Mouse (Mus musculus): ENCODE measurements around the gene P4ha2. TPM values are rescaled to one million over a fixed set of nuclear protein-coding genes. Genes with fewer than 3 reads are reported as not detected.

The P4ha2 gene
- polyA plus RNA-seq (2014; fragmentation: Nextera tagmentation; extraction: Ambion mirVana): 51.6 and 61.3 TPM in 2 replicates

DNA sequence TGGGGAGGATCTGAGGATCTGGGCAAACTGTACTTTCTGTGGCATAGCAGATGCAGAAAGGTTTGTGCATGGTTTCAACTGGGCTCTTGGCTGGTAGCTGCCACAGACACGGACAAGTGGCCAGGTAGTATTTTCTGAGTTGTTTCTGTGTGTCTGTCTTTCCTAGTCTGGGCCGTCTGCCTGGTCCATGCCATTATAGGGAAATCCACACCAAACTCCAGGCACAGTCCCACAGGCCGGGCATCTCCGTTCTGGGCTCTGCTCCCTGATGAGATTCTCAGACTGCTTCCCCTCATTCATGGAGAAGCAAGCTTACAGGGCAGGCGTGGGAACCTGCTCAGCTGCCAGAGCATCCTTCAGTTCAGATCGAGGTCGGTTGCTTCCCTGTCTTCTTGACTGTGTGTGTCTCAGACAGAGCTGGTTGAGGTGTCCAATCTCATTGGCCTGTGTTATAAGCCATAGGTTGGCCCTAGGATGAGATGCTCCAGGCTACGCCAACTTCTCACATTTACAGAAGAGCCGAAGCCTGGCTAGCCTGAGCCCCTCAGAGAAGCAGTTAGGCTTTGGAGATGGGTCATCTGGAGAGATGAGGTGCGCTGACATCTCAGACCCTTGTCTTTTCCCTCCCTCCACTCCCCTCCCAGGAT is at the start of gene P4ha2:
TSS of gene P4ha2 (plus strand) at position 51 of the 647 bp plus-strand sequence.
- no peak; the same call in 1 of the 2 replicates for ATAC-seq (replicated peaks; ENCODE audit: insufficient number of reproducible peaks, low FRiP score, low TSS enrichment)
- peaks cover 8% of the 10 kb centered on the region for H3K27me3 ChIP-seq (ENCODE audit: control insufficient read depth, insufficient read depth, low read length)
- peak within 1 kb of the TSS; percentile 29; the same call in 1 of the 2 replicates for H3K27ac ChIP-seq (ENCODE audit: low read depth, low read length)

DNA sequence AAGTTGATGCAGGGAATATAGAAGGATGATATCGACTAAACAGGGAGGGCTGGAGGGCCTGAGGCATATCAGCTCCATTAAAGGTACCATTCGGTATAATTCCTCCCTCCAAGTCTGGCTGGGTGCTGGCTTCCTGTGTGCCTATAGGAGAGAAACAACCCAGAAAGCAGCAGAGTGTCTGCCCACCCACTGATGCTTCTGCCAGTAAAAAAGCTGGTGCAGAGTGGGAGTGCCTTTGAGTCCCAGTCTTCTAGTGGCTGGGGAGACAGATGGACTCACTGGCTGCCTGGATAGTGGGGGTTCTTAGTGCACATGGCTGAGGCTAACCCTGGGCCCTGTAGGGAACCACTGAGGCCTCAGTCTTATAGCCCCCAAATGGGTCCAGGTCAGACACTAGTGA is 49.7 kb upstream of the P4ha2 start:
- Histone ChIP-seq H3K36me3 (ENCODE audit: control insufficient read depth, insufficient read depth, low read length) (no peaks in the 10 kb centered on the region), H3K27me3 (ENCODE audit: control insufficient read depth, insufficient read depth, low read length) (no peaks in the 10 kb centered on the region), H3K4me2 (no peak overlapping the region), H3K27ac (ENCODE audit: low read depth, low read length) (no peak overlapping the region), H3K9me3 (replicated peaks; ENCODE audit: control insufficient read depth, low read length) (no peaks in the 10 kb centered on the region), H3K9ac (ENCODE audit: low read depth, low read length) (no peak overlapping the region), H3K4me1 (ENCODE audit: control insufficient read depth, insufficient read depth, low read length) (no peaks in the 10 kb centered on the region), H3K4me3 (ENCODE audit: low read depth, low read length) (no peak overlapping the region)
- 60% methylated on average over 2 of the region's 2 CpGs for WGBS (ENCODE audit: insufficient replicate concordance)
- ATAC-seq (replicated peaks; ENCODE audit: insufficient number of reproducible peaks, low FRiP score, low TSS enrichment): no peak

More for the DNA sequence above, at the start of gene P4ha2:
- H3K4me3 ChIP-seq (ENCODE audit: low read depth, low read length): peak within 1 kb of the TSS; percentile 73
- peak within 1 kb of the TSS; percentile 97 for H3K4me2 ChIP-seq
- H3K4me1 ChIP-seq (ENCODE audit: control insufficient read depth, insufficient read depth, low read length): peaks cover 32% of the 10 kb centered on the region
- peak within 1 kb of the TSS; percentile 79 for H3K9ac ChIP-seq (ENCODE audit: low read depth, low read length)
- 40% methylated on average over 10 of the region's 10 CpGs for WGBS (ENCODE audit: insufficient replicate concordance)
- no peaks in the 10 kb centered on the region for H3K36me3 ChIP-seq (ENCODE audit: control insufficient read depth, insufficient read depth, low read length)
- H3K9me3 ChIP-seq (replicated peaks; ENCODE audit: control insufficient read depth, low read length): no peaks in the 10 kb centered on the region

DNA sequence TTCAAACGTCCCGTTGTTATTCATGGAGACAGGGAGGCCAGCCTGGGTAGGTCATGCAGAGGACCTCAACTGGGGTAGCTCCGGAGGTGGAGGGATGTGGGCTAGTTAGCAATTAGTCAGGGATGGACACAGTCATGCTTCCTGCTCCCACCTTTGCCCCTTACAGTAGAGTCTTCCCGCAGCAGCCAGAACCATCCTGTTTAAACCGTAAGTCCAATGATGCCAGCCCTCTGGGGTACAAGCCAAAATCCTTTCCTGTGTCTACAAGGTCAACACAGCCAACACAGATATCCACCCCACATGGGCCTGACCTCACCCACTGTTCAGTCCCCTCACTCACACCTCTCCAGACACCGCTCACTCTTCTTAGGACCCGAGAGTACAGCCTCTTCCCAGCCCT is 48.7 kb upstream of the P4ha2 start:
- ATAC-seq (replicated peaks; ENCODE audit: insufficient number of reproducible peaks, low FRiP score, low TSS enrichment): no peak
- Histone ChIP-seq H3K9ac (ENCODE audit: low read depth, low read length) (no peak overlapping the region), H3K4me1 (ENCODE audit: control insufficient read depth, insufficient read depth, low read length) (no peaks in the 10 kb centered on the region), H3K4me2 (no peak overlapping the region), H3K9me3 (replicated peaks; ENCODE audit: control insufficient read depth, low read length) (no peaks in the 10 kb centered on the region), H3K27me3 (ENCODE audit: control insufficient read depth, insufficient read depth, low read length) (0 out of 2 replicates have a peak, but pooled peaks cover under 1% of the 10 kb centered on the region), H3K4me3 (ENCODE audit: low read depth, low read length) (no peak overlapping the region), H3K27ac (ENCODE audit: low read depth, low read length) (no peak overlapping the region), H3K36me3 (ENCODE audit: control insufficient read depth, insufficient read depth, low read length) (no peaks in the 10 kb centered on the region)
- 85% methylated on average over 7 of the region's 7 CpGs for WGBS (ENCODE audit: insufficient replicate concordance)

DNA sequence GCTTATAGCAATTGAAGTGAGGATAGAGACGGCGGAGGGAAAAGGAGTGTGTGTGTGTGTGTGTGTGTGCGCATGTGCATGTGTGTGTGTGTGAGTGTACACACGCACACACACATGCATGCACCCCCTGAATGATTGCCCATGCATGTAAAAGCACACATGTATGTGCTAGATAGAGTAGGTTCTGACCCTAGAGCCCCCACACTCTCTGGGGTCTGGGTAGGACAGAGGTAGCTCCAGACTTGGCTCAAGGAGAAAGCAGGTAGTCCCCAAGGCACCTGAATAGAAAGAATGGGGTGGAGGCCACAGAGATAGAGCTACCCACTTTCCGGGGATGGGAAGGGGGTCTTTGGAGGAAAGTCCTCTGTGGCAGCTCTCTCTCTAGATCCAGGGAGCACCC is 47.8 kb upstream of the P4ha2 start:
- H3K27ac ChIP-seq (ENCODE audit: low read depth, low read length): no peak overlapping the region
- no peak for ATAC-seq (replicated peaks; ENCODE audit: insufficient number of reproducible peaks, low FRiP score, low TSS enrichment)
- H3K27me3 ChIP-seq (ENCODE audit: control insufficient read depth, insufficient read depth, low read length): 0 out of 2 replicates have a peak, but pooled peaks cover 4% of the 10 kb centered on the region
- WGBS (ENCODE audit: insufficient replicate concordance): 90% methylated on average over 5 of the region's 5 CpGs
- no peak overlapping the region for H3K4me3 ChIP-seq (ENCODE audit: low read depth, low read length)
- H3K9me3 ChIP-seq (replicated peaks; ENCODE audit: control insufficient read depth, low read length): no peaks in the 10 kb centered on the region
- no peak overlapping the region for H3K9ac ChIP-seq (ENCODE audit: low read depth, low read length)
- no peaks in the 10 kb centered on the region for H3K36me3 ChIP-seq (ENCODE audit: control insufficient read depth, insufficient read depth, low read length)
- H3K4me2 ChIP-seq: no peak overlapping the region
- no peaks in the 10 kb centered on the region for H3K4me1 ChIP-seq (ENCODE audit: control insufficient read depth, insufficient read depth, low read length)

DNA sequence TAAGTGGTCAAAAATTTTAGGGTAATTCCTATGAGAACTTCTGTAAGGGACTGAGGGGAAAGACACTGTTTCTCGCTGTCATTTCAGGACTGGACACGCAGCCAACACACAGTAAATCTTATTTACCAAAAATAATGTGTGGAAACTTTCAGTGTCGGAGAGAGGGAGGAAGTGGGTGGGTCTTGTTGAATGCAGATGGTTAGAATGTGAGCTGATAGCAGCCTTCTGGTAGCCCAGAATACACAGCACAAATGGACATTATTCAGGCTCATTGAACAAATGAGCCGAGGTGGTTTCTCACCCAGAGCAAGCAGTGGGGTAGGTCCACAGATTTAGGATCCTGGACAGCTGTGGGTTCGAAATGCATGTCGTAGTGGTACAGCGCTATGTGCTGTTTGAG is 46.8 kb upstream of the P4ha2 start:
- no peak overlapping the region for H3K4me2 ChIP-seq
- no peaks in the 10 kb centered on the region for H3K9me3 ChIP-seq (replicated peaks; ENCODE audit: control insufficient read depth, low read length)
- peaks cover 2% of the 10 kb centered on the region; the same call in 1 of the 2 replicates for H3K4me1 ChIP-seq (ENCODE audit: control insufficient read depth, insufficient read depth, low read length)
- no peaks in the 10 kb centered on the region for H3K36me3 ChIP-seq (ENCODE audit: control insufficient read depth, insufficient read depth, low read length)
- 74% methylated on average over 7 of the region's 7 CpGs for WGBS (ENCODE audit: insufficient replicate concordance)
- H3K9ac ChIP-seq (ENCODE audit: low read depth, low read length): no peak overlapping the region
- no peak for ATAC-seq (replicated peaks; ENCODE audit: insufficient number of reproducible peaks, low FRiP score, low TSS enrichment)
- H3K27me3 ChIP-seq (ENCODE audit: control insufficient read depth, insufficient read depth, low read length): 0 out of 2 replicates have a peak, but pooled peaks cover 4% of the 10 kb centered on the region
- H3K27ac ChIP-seq (ENCODE audit: low read depth, low read length): no peak overlapping the region
- no peak overlapping the region for H3K4me3 ChIP-seq (ENCODE audit: low read depth, low read length)

DNA sequence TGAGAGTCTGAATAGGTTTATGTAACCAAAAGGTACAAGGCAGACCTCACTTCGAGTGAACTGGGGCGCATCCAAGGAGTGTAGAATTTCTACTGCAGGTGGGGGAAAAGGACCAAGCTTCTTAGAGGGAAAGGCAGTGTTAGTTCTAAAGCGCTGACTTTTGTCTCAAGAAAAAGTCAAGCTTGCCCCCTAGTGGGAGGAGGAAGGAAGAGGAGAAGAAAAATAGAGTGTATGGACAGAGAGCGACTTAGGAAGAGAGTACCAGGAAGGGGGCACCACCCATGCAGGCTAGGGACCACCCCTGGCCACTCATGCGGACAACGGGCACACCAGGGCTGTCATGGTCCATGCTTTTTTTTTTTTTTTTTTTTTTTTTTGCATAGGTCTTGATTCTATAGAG is 45.6 kb upstream of the P4ha2 start:
- Histone ChIP-seq H3K27me3 (ENCODE audit: control insufficient read depth, insufficient read depth, low read length) (0 out of 2 replicates have a peak, but pooled peaks cover 4% of the 10 kb centered on the region), H3K27ac (ENCODE audit: low read depth, low read length) (no peak overlapping the region), H3K9me3 (replicated peaks; ENCODE audit: control insufficient read depth, low read length) (no peaks in the 10 kb centered on the region), H3K36me3 (ENCODE audit: control insufficient read depth, insufficient read depth, low read length) (no peaks in the 10 kb centered on the region), H3K4me2 (no peak overlapping the region), H3K4me3 (ENCODE audit: low read depth, low read length) (no peak overlapping the region), H3K9ac (ENCODE audit: low read depth, low read length) (no peak overlapping the region), H3K4me1 (ENCODE audit: control insufficient read depth, insufficient read depth, low read length) (peaks cover 12% of the 10 kb centered on the region)
- 32% methylated on average over 6 of the region's 6 CpGs for WGBS (ENCODE audit: insufficient replicate concordance)
- ATAC-seq (replicated peaks; ENCODE audit: insufficient number of reproducible peaks, low FRiP score, low TSS enrichment): no peak

DNA sequence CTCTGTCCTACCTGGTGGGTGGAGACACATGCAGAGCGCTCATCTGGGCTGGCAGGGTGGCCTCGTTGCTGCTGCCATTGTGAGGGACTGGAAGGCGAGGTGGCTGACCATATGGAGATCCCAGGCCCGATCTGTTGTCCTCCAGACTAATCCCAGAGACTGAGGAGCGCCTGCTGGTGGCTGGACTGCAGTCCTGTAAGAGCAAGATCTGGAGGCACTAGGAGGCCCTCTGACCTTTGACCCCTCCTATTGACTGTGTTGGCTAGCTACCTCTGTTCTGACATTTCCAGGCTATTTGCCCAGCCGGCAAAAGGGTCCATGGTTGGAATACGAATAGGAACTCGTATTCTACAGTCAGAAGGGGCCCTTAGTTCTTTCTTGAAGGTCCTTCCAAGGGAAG is 43.8 kb upstream of the P4ha2 start:
- H3K27ac ChIP-seq (ENCODE audit: low read depth, low read length): no peak overlapping the region
- peaks cover 19% of the 10 kb centered on the region for H3K4me1 ChIP-seq (ENCODE audit: control insufficient read depth, insufficient read depth, low read length)
- no peaks in the 10 kb centered on the region for H3K9me3 ChIP-seq (replicated peaks; ENCODE audit: control insufficient read depth, low read length)
- H3K4me3 ChIP-seq (ENCODE audit: low read depth, low read length): no peak overlapping the region
- ATAC-seq (replicated peaks; ENCODE audit: insufficient number of reproducible peaks, low FRiP score, low TSS enrichment): no peak
- 0 out of 2 replicates have a peak, but pooled peaks cover 7% of the 10 kb centered on the region for H3K27me3 ChIP-seq (ENCODE audit: control insufficient read depth, insufficient read depth, low read length)
- H3K9ac ChIP-seq (ENCODE audit: low read depth, low read length): no peak overlapping the region
- no peak overlapping the region for H3K4me2 ChIP-seq
- WGBS (ENCODE audit: insufficient replicate concordance): 59% methylated on average over 8 of the region's 8 CpGs
- H3K36me3 ChIP-seq (ENCODE audit: control insufficient read depth, insufficient read depth, low read length): no peaks in the 10 kb centered on the region

DNA sequence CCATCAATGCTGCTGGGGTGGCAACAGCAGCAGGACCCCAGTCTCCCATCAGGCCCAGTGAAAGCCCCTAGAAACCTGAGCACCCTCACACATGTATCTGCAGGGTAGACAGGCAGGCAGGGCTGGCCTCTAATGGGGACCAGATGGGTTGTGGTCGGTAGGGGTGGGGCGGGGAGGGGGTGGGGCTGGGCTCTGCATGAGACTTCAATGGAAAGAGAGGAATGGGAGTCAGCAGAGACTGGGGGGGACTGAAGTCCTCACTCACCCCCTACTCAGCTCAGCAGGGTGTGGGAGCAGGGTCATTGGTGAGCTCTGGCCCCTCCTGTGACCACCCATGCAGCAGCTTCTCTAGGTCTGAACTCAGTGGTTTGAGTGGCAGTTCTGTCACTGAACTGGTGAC is 42.5 kb upstream of the P4ha2 start:
- Histone ChIP-seq H3K27me3 (ENCODE audit: control insufficient read depth, insufficient read depth, low read length) (0 out of 2 replicates have a peak, but pooled peaks cover 11% of the 10 kb centered on the region), H3K27ac (ENCODE audit: low read depth, low read length) (no peak overlapping the region), H3K9ac (ENCODE audit: low read depth, low read length) (no peak overlapping the region), H3K9me3 (replicated peaks; ENCODE audit: control insufficient read depth, low read length) (no peaks in the 10 kb centered on the region), H3K4me2 (no peak overlapping the region), H3K36me3 (ENCODE audit: control insufficient read depth, insufficient read depth, low read length) (no peaks in the 10 kb centered on the region), H3K4me1 (ENCODE audit: control insufficient read depth, insufficient read depth, low read length) (peaks cover 19% of the 10 kb centered on the region), H3K4me3 (ENCODE audit: low read depth, low read length) (no peak overlapping the region)
- ATAC-seq (replicated peaks; ENCODE audit: insufficient number of reproducible peaks, low FRiP score, low TSS enrichment): no peak
- 36% methylated on average over 2 of the region's 2 CpGs for WGBS (ENCODE audit: insufficient replicate concordance)
